Mouse (Mus musculus) thymus, postnatal 4 days (tissue): Measurements from ENCODE around the gene Lrrc8b.
A peak's percentile ranks its signal among the peaks of the same experiment; 100 is the strongest.

Source experiments
- DNase-seq: peaks from one replicate; pipeline ENCODE4 v3.0.0; 2021

Gene Lrrc8b

GRCm38 (mm10) chr5:105415198-105415791, at the start of gene Lrrc8b:
Gene Lrrc8b (plus strand): TSS chr5:105415775.
- peak; percentile 86 for DNase-seq

- no peak for DNase-seq
These were observed 34.1 kb upstream of the Lrrc8b start for GRCm38 (mm10) chr5:105381482-105381881.

- no peak for DNase-seq
These were observed 25.2 kb upstream of the Lrrc8b start for GRCm38 (mm10) chr5:105390346-105390745.

GRCm38 (mm10) chr5:105393731-105394130, 21.8 kb upstream of the Lrrc8b start:
- no peak for DNase-seq

GRCm38 (mm10) chr5:105395188-105395587, 20.4 kb upstream of the Lrrc8b start:
- DNase-seq: no peak

GRCm38 (mm10) chr5:105398966-105399365, 16.6 kb upstream of the Lrrc8b start:
- DNase-seq: no peak

GRCm38 (mm10) chr5:105399631-105400423, 15.7 kb upstream of the Lrrc8b start:
- DNase-seq: peak; percentile 79

- no peak for DNase-seq
These were observed 14.9 kb upstream of the Lrrc8b start for GRCm38 (mm10) chr5:105400424-105401375.

GRCm38 (mm10) chr5:105401536-105401935, 14.0 kb upstream of the Lrrc8b start:
- no peak for DNase-seq

- DNase-seq: peak; percentile 91
These were observed 10.6 kb upstream of the Lrrc8b start for GRCm38 (mm10) chr5:105404961-105405360.

GRCm38 (mm10) chr5:105407661-105408060, 7.9 kb upstream of the Lrrc8b start:
- no peak for DNase-seq

- DNase-seq: no peak
These were observed 6.5 kb upstream of the Lrrc8b start for GRCm38 (mm10) chr5:105409092-105409491.

- DNase-seq: no peak
These were observed 4.9 kb upstream of the Lrrc8b start for GRCm38 (mm10) chr5:105410521-105411293.

- peak; percentile 53 for DNase-seq
These were observed 4.3 kb upstream of the Lrrc8b start for GRCm38 (mm10) chr5:105411294-105411570.

- no peak for DNase-seq
These were observed 3.8 kb upstream of the Lrrc8b start for GRCm38 (mm10) chr5:105411768-105412167.

GRCm38 (mm10) chr5:105412634-105413033, 2.9 kb upstream of the Lrrc8b start:
- DNase-seq: no peak

- no peak for DNase-seq
These were observed 1.0 kb upstream of the Lrrc8b start for GRCm38 (mm10) chr5:105414341-105415120.

- no peak for DNase-seq
These were observed 538 bp downstream of the Lrrc8b start for GRCm38 (mm10) chr5:105415951-105416675.

- no peak for DNase-seq
These were observed 1.6 kb downstream of the Lrrc8b start for GRCm38 (mm10) chr5:105417217-105417616.

- DNase-seq: no peak
These were observed 2.8 kb downstream of the Lrrc8b start for GRCm38 (mm10) chr5:105418364-105418763.

GRCm38 (mm10) chr5:105418851-105419250, 3.3 kb downstream of the Lrrc8b start:
- DNase-seq: no peak
